Mouse (Mus musculus) bone marrow macrophage, adult 2 months (primary cell): ENCODE measurements around the gene Lrrk1. TPM values are rescaled to one million over a fixed set of nuclear protein-coding genes. Genes with fewer than 3 reads are reported as not detected.

Source experiments
- H3K27ac ChIP-seq: 2 replicates; pipeline ENCODE4 v1.5.1; 2012; ENCODE audit warnings: low read depth, low read length; ENCODE audit not compliant: insufficient read depth
- H3K4me1 ChIP-seq: 2 replicates; pipeline ENCODE4 v1.6.1; 2012; ENCODE audit warnings: low read length; ENCODE audit not compliant: control insufficient read depth, insufficient read depth
- H3K4me3 ChIP-seq: 2 replicates; pipeline ENCODE4 v1.5.1; 2012; ENCODE audit warnings: mild to moderate bottlenecking, low read length, moderate library complexity; ENCODE audit not compliant: insufficient read depth
- CTCF ChIP-seq: IDR thresholded peaks from 2 replicates; pipeline ENCODE4 v1.5.1; 2012; ENCODE audit warnings: low read depth, mild to moderate bottlenecking, low read length, moderate library complexity
- POLR2A ChIP-seq: IDR thresholded peaks from 2 replicates; pipeline ENCODE4 v1.6.1; 2012; ENCODE audit warnings: mild to moderate bottlenecking, low read depth, low read length, borderline replicate concordance
- polyA plus RNA-seq: library from polyadenylated mRNA; stranded (reverse); fragments of >200 nt; gene quantifications from 2 replicates; pipeline ENCODE4 v1.2.4, GENCODE M21; 2012; ENCODE audit not compliant: missing spikeins, insufficient read depth, insufficient read length

The Lrrk1 gene
- polyA plus RNA-seq, 1 experiment: 24.6 TPM

- no peak overlapping the region for H3K27ac ChIP-seq
- H3K4me1 ChIP-seq: no peaks in the 10 kb centered on the region
- no peak overlapping the region for H3K4me3 ChIP-seq
- TF ChIP-seq POLR2A (no peak), CTCF (no peak)
Measured at GRCm38 (mm10) chr7:66247274-66248021, 140.7 kb downstream of the Lrrk1 start.

GRCm38 (mm10) chr7:66246716-66247235 is 141.4 kb downstream of the Lrrk1 start:
- TF ChIP-seq POLR2A: no peak
- Histone ChIP-seq H3K4me1 (no peaks in the 10 kb centered on the region), H3K27ac (no peak overlapping the region), H3K4me3 (no peak overlapping the region)

GRCm38 (mm10) chr7:66245646-66246045 is 142.5 kb downstream of the Lrrk1 start:
- H3K4me3 ChIP-seq: no peak overlapping the region
- TF ChIP-seq CTCF (no peak), POLR2A (no peak)
- no peak overlapping the region for H3K27ac ChIP-seq
- no peaks in the 10 kb centered on the region for H3K4me1 ChIP-seq

GRCm38 (mm10) chr7:66243766-66244325 is 144.3 kb downstream of the Lrrk1 start:
- Histone ChIP-seq H3K4me1 (no peaks in the 10 kb centered on the region), H3K4me3 (no peak overlapping the region), H3K27ac (no peak overlapping the region)
- TF ChIP-seq POLR2A (no peak), CTCF (no peak)

- no peaks in the 10 kb centered on the region for H3K4me1 ChIP-seq
- H3K27ac ChIP-seq: no peak overlapping the region
- TF ChIP-seq CTCF (no peak), POLR2A (no peak)
- no peak overlapping the region for H3K4me3 ChIP-seq
Measured at GRCm38 (mm10) chr7:66241855-66242412, 146.2 kb downstream of the Lrrk1 start.

- no peak for TF ChIP-seq POLR2A
- no peak for TF ChIP-seq CTCF
- H3K4me3 ChIP-seq: no peak overlapping the region
- H3K27ac ChIP-seq: no peak overlapping the region
- H3K4me1 ChIP-seq: peaks cover 10% of the 10 kb centered on the region
Measured at GRCm38 (mm10) chr7:66238157-66238556, 150.0 kb downstream of the Lrrk1 start.

- H3K4me3 ChIP-seq: no peak overlapping the region
- no peak overlapping the region for H3K27ac ChIP-seq
- TF ChIP-seq POLR2A (no peak), CTCF (no peak)
- H3K4me1 ChIP-seq: peaks cover 27% of the 10 kb centered on the region
Measured at GRCm38 (mm10) chr7:66233947-66234516, 154.1 kb downstream of the Lrrk1 start.

DNA sequence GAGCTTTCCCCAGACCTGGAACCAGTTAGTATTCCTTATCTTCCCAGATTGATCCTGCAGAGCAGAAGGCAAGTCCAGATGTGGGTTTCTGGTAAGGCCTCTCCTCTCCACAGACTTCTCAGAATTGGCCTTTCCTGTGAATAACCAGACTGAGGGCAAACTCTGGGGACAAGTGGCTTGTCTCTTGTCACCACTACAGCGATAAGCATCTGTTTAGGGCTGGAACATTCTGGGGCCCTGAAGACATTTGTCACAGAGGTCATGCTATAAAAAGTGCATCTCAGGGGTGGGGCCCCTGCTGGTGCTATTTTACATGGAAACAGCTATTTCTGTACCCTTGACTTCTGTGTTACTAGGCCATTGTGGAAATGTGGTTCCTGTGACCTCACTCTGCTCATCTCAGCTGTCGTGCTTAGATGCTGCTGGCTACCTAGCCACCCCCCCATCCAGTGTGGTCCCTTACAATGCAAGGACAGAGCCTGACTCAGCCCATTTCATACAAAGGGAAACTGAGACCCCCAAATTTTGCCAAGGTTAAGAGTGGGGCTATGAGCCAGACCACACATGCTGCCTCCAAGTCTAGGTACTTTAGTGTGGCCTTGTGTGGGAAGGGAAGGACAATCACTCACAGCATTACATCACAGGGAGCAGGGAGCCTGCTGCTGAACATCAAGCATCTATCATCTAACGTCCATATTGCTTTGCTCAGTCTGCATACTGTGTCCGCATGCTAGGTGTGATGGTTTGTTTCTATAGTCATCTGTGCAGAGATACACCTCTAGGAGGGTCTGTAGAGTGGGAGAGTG is 154.8 kb downstream of the Lrrk1 start:
- Histone ChIP-seq H3K27ac (peak overlapping the region; percentile 73), H3K4me1 (peaks cover 27% of the 10 kb centered on the region), H3K4me3 (no peak overlapping the region)
- TF ChIP-seq CTCF (no peak), POLR2A (no peak)

- Histone ChIP-seq H3K4me3 (no peak overlapping the region), H3K27ac (no peak overlapping the region), H3K4me1 (peaks cover 27% of the 10 kb centered on the region)
- TF ChIP-seq POLR2A: no peak
- TF ChIP-seq CTCF: no peak
Measured at GRCm38 (mm10) chr7:66231861-66232260, 156.3 kb downstream of the Lrrk1 start.
